Mouse (Mus musculus): ENCODE measurements at regions not wholly inside any gene's neighbourhood (a gene's known extent, or its start where the extent isn't known, plus 50 kb on each side); places are given as distances from the start of the nearest gene placed in this dataset.
A peak's percentile ranks its signal among the peaks of the same experiment; 100 is the strongest.
"Not testable (repeated sequence)": the region's sequence is repeated elsewhere in the genome, so short reads cannot be mapped to it uniquely, and the experiment has no call there.

DNA sequence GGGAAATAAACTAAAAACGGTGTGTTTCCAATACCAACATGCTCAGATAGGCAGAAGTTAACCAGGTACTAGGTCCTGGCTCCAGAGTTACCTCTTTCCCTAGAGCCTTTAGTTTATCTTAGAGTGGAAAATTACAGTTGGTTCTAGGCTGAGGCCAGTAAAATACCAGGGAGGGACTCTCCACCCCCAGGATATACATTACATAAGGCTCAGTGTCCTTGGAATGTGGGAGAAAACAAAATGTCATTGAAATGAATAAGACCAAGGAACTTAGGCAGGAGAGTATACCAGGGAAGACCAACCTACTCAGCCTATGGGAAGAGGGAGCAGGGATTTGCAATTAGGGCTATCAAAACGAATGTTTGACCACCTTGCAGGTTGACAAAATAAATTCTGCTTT, 139.4 kb downstream of the Akr1d1 start:
- Histone ChIP-seq H3K27ac (no peak overlapping the region), H3K4me3 (no peak overlapping the region)
- intact Hi-C loops (cut with DNase I) = no loop called here
- DNase-seq = no peak
- TF ChIP-seq CTCF (IDR thresholded peaks at IDR 0.05) = no peak

DNA sequence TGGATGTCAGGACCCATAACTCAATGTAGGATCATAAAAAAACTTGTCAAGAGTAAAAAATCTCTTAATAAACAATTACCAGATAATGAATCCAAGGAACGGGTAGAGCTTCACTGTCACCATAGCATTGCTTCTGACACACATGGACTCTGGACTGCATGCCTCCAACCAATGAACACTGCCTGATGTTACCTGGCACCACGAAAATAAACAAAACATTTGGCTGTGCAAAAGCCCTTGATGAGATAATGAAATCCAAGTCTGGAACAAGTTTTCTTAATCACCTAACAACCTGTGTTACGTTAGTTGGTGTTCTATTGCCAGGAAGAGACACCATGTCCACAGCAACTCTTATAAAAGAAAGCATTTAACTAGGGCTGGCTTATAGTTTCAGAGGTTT, 140.7 kb downstream of the Akr1d1 start:
- no peak overlapping the region for H3K4me3 ChIP-seq
- DNase-seq = no peak
- no peak overlapping the region for H3K27ac ChIP-seq
- intact Hi-C loops (cut with DNase I) = no loop called here
- no peak for TF ChIP-seq CTCF (IDR thresholded peaks at IDR 0.05)

DNA sequence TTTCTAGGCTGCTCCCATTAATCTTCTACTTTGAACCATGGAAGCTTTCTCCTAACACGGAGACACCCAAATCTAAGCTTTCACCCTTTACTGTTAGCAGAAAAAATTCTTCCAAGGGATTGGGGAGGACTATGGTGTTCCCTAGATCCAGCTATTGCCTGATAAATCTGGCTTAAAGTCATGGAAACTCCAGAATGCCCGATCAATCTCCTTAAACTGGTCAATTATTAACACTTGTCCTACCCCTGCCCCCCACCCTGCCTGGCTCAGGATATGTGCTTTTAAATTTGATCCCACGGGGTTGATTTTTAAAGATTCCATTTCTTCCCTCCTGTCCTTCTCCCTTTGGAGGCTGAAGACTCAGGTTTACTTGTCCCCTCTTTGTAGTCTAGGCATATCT, 149.9 kb downstream of the Akr1d1 start:
- Histone ChIP-seq H3K4me3 (no peak overlapping the region), H3K27ac (no peak overlapping the region)
- no peak for TF ChIP-seq CTCF (IDR thresholded peaks at IDR 0.05)
- intact Hi-C loops (cut with DNase I) = no loop called here
- DNase-seq = no peak

DNA sequence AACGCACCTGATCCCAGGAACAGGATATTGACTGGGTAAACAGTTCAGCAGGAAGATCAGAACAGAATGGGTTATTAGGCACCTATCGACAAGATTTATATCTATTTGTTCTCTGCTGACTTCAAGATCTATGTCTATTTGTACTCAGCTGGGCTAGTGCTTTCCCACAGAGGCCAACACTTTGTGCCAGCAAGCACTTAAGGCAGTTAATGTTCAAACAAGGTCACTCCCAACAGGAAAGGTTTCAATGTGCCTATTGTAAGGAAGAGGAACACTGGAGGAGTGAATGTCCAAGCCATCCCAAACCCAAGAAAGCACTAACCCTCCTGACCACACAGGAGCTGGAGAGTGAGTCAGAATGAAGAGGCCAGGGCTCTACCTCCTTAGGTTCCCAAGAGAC, 151.4 kb downstream of the Akr1d1 start:
- H3K4me3 ChIP-seq; H3K27ac ChIP-seq; intact Hi-C loops (cut with DNase I); DNase-seq: not testable (repeated sequence)

DNA sequence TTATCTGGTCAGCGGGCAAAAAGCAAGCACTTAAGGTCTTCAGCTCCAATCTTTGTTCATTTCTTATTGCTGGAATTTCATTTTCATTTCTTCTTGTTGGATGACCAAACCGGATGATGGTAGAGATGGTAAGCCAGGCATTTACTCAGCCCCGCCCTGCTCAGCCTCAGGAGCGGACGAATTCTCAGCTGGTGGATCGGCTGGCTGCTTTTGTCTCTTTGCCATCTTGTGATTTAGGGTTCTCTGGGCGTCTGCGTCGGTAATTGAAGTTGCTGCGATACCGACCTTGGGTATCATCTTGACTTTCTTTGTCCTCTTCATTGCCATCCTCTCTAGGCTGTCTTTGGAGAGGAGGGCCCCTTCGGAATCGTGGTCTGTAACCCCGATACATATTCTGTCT, 156.1 kb downstream of the Akr1d1 start:
- Histone ChIP-seq H3K4me3 (no peak overlapping the region), H3K27ac (no peak overlapping the region)
- DNase-seq = no peak
- intact Hi-C loops (cut with DNase I) = no loop called here
- no peak for TF ChIP-seq CTCF (IDR thresholded peaks at IDR 0.05)

DNA sequence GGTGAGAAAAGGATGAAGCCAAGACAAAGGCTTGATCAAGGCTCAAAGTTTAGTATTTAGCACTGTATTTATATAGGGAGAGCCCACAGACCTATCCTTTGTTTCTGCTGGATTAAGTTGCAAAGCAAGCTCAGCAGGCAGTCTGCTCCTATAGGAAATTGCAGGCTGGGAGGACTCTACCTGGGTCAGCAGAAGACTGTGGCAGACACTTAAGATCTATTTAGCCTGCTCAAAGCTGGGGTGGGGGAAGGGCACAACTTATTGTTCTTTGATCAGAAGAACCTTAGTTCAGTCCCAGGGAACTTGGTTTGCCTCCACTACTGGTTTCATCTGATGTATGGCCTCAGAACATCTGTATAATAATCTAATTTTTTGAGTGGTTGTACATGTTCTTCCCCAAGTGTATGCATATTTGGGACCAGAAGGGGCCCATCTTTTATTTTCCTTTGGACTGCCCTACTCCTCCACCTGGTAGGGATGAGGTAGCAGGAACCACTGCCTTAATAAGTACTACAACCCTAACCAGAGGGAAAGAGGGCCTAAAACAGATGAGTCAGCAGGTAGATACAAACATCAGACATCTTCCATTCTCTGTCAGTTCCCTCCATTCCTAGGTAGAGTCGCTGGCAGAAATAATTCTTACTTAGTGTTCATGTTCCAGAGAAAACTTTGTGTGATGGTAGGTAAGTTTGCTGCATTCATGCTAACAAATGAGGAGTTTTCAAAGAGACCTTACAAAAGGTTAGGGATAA, 159.1 kb downstream of the Akr1d1 start:
- TF ChIP-seq CTCF (IDR thresholded peaks at IDR 0.05) = no peak
- Histone ChIP-seq H3K27ac (no peak overlapping the region), H3K4me3 (no peak overlapping the region)
- DNase-seq = no peak
- intact Hi-C loops (cut with DNase I) = no loop called here

DNA sequence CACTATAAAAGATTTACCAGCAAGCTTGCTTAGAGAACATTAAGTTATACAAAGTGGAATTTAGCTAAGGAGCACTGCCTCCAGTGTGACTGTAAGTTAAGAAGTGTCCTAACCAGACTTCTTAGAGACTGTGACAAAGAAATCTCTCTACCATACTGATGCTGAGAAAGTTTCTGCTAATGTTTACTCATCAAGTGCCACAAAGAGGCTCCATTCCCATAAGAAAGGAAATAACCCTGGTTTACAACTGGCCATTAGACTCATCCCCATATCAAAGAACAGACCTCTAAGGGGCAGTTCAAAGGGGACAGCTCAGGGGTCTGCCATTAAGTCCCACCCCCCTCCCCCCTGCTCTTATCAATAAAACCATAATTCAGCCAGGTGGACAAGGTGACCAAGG, 159.7 kb downstream of the Akr1d1 start:
- intact Hi-C loops (cut with DNase I) = no loop called here
- no peak for DNase-seq
- H3K27ac ChIP-seq = no peak overlapping the region
- no peak overlapping the region for H3K4me3 ChIP-seq
- no peak for TF ChIP-seq CTCF (IDR thresholded peaks at IDR 0.05)

DNA sequence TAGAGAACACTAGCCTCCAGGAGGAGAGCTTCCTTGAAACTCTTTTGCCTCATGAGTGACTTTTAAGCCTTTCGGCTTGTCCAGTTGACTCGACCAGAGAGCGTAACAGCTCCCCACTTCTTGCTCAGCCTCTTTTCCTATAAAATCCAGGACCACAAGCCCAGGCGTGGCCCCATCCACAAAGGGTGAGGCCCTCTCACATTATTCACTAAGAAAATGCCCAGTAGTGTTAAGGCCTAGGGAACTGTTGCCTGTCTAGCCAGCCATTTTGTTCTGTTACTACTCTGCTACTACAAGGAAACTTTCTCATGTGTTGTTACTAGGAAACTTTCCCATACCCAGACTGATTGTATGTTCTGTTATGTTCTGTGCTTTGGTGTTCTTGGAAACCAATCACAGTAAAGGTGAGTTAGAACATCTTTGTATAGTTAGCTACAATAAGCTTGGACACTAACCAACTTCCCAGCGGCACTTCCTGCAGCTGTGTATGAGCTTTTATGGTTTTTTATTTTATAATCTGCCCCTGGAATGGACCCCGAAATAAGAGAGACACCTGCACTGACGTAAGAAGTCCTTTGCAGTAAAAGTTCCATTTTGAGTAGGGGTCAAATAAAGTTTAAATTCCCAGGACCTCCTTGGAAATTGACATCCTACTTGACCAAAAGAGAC, 162.1 kb downstream of the Akr1d1 start:
- DNase-seq = no peak
- Histone ChIP-seq H3K27ac (no peak overlapping the region), H3K4me3 (no peak overlapping the region)
- intact Hi-C loops (cut with DNase I) = no loop called here
- TF ChIP-seq CTCF (IDR thresholded peaks at IDR 0.05) = no peak

DNA sequence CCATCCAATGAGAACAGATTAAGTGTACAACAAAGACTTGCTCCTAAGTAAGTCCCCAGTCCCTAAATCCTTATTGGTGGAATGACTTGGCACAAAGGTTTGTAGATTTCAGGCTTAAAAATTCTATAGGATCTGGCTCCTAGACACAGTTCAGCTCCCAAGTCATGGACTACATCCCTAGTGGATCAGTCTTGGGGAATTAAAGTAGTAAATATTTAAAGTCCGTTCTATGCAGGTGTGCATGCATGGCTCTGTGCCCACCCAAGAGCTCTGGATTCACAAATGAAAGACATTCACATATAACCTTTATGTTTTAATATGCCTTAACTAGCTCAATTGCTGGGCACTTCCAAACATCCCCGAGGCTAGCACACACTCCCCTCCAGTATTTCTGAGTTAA, 162.8 kb downstream of the Akr1d1 start:
- no peak for DNase-seq
- Histone ChIP-seq H3K27ac (no peak overlapping the region), H3K4me3 (no peak overlapping the region)
- intact Hi-C loops (cut with DNase I) = no loop called here
- no peak for TF ChIP-seq CTCF (IDR thresholded peaks at IDR 0.05)

DNA sequence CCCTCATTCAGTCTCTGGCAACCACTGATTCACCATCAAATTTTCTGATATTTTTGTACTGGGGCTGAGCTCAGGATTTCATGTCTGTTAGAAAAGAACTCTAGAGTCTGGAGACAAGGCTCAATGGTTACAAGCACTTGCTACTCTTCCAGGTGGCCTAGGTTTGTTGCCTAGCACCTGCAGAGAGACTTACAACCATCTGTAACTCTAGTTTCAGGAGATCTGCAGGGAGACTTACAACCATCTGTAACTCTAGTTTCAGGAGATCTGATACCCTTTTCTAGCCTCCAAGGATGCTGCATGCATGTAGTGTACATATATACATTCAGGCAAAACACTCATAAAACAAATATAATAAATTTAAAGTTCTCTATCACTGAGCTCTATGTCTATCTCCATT, 166.1 kb downstream of the Akr1d1 start:
- no peak for TF ChIP-seq CTCF (IDR thresholded peaks at IDR 0.05)
- DNase-seq = no peak
- Histone ChIP-seq H3K4me3 (no peak overlapping the region), H3K27ac (no peak overlapping the region)
- intact Hi-C loops (cut with DNase I) = no loop called here

DNA sequence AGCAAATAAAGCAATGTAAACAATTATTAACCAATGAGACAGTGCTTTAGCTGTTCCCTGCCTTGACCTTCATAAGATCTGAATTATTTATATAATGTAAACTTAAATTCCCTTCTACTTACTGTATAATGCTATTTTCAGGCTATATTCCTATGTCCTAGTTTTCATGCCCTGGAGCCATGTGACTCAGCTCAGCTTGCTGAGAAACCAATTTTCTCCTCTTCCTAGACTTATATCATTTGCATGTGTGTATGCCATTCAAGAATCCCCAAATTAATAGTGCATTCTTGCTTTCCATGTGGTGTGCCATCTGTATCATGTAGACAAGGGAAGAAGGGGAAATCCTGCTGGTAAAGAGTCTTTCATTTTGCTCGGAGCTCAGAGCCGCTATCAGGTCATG, 166.7 kb upstream of the Trim24 start:
- no peak for TF ChIP-seq CTCF (IDR thresholded peaks at IDR 0.05)
- Histone ChIP-seq H3K27ac (peak overlapping the region; percentile 91; the same call in 1 of the 2 replicates), H3K4me3 (no peak overlapping the region)
- no peak for DNase-seq
- intact Hi-C loops (cut with DNase I) = no loop called here

DNA sequence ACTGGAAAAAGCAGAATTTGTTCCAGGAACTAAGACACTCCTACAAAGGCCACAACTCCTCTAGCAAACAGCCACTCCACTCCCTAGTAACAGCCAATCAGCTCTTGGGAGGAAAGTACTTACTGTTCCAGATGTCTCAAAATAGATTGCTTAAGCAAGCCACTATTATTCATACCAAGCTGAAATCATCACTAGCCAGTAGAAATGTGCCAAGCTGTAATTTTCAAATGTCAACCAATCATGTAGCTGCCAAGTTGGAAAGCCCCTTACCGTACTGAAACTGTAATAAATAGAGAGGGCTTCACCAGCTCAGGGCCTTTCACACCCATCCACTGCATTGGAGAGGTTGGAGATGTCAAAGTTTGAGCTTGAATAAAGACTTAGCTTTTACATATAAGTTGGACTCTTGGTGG, 164.9 kb upstream of the Trim24 start:
- no peak for TF ChIP-seq CTCF (IDR thresholded peaks at IDR 0.05)
- Histone ChIP-seq H3K4me3 (no peak overlapping the region), H3K27ac (peak overlapping the region; percentile 91)
- peak; percentile 39 for DNase-seq
- intact Hi-C loops (cut with DNase I) = loop anchor here (5.0 kb wide), 1 partner anchor 88 kb away; no protein-coding TSS in a partner anchor

DNA sequence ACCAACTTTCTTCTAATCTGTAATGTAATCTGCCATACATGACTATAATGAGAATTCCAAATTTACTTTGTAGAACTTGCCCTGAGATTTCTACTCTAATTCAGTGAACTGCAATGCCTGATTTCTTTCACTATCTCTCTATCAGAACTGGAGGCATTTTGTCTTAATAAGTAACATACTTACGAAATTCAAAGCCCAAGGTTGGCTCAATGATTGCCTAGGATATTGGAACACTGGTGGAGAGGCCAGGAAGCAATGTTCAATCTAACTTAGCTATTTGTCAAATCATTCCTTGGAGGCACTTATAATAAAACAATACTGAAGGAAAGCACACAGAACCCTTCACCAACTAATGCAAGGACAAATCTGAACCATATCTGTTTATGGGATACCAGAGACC, 162.9 kb upstream of the Trim24 start:
- H3K27ac ChIP-seq = 0 out of 2 replicates have a peak overlapping the region, but pooled peaks have one; percentile 91
- H3K4me3 ChIP-seq, DNase-seq: not testable (repeated sequence)
- intact Hi-C loops (cut with DNase I) = loop anchor here (5.0 kb wide), 1 partner anchor 90 kb away; no protein-coding TSS in a partner anchor

DNA sequence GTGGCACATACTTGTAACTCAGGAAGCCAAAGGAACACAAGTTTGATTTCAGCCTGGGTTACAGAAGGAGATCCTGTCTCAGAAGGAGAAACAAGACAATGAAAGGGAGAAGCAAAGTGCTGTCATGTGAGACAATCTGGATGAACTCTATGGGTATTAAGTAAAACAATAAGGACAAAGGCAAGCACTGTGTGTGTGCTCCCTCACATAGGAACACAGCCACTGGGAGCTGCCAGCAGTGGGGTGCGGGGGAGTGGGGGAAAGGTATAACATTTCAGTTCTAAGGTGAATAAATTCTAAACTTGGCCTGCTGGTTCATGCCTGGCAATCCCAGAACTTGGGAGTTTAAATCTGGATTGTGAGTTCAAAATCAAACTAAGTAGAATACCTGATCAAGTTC, 158.8 kb upstream of the Trim24 start:
- no peak for DNase-seq
- Histone ChIP-seq H3K27ac (peak overlapping the region; percentile 59), H3K4me3 (no peak overlapping the region)
- intact Hi-C loops (cut with DNase I) = loop anchor here (10.0 kb wide), 1 partner anchor 163 kb away; the partner anchor contains the start of gene Trim24
- TF ChIP-seq CTCF (IDR thresholded peaks at IDR 0.05) = no peak
